Mouse (Mus musculus) kidney, postnatal 36 days (tissue): ENCODE results near the gene Zfp366.
"Not testable (repeated sequence)": the region's sequence is repeated elsewhere in the genome, so short reads cannot be mapped to it uniquely, and the experiment has no call there.

ENCODE experiments used
- DNase-seq, 2 experiments: peaks; one replicate each; pipeline ENCODE4 v3.0.0; 2021 to 2022; ENCODE audit warnings: mixed read lengths in 2 of 2

Gene Zfp366

GRCm38 (mm10) chr13:99184155-99184886 is at the start of gene Zfp366:
Gene Zfp366 (plus strand): TSS chr13:99184823.
- no peak for DNase-seq

- no peak for DNase-seq
Observed at GRCm38 (mm10) chr13:99138351-99139255, 46.0 kb upstream of the Zfp366 start.

- no peak for DNase-seq
Observed at GRCm38 (mm10) chr13:99146355-99146871, 38.2 kb upstream of the Zfp366 start.

DNA sequence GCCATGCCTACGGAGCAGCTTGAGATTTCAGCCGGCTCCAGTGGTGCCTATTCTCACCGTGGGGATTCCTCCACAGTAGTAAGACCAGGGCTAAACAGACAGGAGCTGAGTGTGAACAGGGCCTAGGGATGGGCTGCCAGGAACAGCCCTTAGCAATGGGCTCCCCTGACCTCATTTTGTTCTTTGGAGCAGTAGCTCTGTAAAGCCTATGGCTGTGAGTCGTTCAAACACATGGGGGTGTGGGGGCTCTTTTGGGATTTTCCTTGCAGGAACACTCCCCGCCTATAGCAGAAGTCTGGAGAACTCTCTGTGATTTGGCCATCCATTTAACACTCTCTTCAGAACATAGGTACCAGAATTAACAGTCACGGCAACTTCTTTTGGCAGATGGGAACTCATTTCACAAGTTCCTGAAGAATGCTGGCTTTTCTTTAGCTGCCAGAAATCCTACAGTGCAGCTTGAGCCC is 36.9 kb upstream of the Zfp366 start:
- DNase-seq, result no peak

DNA sequence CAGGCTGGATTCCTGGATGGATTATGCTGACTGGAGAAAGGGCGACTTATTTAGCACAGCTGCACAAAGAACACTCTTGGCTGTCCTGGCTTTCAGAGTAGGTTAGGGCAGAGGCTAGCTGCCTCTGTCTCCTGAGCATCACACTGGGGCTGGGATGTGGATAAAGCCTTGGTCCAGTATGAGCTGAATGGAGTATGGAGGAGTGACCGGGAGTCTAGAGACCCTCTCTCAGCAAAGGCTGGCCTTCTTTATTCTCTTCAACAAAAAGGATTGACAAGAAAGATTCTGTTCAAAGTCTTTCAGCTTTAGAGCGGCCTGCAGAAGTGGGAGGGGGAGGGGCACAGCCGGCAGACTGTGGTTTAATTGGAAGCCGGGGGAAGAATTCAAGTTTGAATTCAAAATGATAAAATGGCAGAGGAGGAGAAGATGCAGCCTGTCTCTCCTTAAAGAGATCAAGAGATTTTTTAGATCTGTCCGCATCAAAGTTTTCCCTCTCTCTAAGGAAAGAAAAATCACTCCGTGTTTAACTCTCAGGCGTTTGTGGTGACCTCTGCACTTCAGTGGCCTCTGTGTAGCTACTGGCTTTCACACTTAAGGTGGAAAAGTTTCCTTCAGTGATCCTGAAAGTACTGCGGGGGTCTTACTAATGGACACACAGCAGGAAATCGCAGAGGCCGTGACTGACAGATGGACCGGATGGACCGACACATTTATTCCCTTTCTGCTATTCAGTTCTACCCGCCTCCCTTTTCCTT is 34.9 kb upstream of the Zfp366 start:
- no peak for DNase-seq

GRCm38 (mm10) chr13:99150626-99151025 is 34.0 kb upstream of the Zfp366 start:
- DNase-seq, result no peak

DNA sequence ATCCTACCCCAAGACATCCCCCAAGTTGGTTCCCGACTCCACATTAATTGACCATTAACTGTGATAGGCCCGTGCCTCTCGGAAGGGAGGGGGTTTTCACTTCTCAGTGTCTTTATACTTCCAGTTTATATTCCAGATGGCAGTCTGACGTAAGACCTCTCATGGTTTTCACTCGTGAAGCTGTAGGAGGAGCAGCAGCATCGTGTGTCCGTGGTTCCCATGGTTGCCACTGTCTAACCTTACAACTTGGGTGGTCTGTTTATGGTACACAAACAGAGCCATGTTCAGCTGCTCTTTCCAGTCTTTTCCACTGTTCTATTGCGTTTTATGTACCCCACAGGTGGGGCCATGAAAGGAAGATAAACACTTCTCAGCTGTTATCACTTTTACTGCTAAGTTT is 33.5 kb upstream of the Zfp366 start:
- no peak for DNase-seq

- peak in 1 of 2 experiments; percentile 39 for DNase-seq
Observed at GRCm38 (mm10) chr13:99152305-99152930, 32.2 kb upstream of the Zfp366 start.

DNA sequence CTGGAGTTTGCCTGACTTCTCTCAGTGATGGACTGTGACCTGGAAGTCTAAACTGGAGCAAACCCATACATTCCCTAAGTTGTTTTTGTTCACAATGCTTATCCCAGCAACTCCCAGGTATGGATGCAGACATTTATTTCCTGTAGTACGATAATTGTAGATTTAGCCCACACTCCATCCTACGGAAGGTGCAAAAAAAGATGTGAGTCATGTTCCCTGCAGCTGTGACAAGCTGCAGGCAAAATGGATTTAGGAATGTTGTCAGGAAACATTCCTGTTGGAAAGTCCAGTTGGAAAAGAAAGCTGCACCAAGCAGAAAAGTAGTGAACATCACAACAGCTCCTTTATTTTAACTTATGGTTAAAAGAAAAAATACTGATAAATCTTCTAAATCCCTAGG is 26.9 kb upstream of the Zfp366 start:
- no peak for DNase-seq

DNA sequence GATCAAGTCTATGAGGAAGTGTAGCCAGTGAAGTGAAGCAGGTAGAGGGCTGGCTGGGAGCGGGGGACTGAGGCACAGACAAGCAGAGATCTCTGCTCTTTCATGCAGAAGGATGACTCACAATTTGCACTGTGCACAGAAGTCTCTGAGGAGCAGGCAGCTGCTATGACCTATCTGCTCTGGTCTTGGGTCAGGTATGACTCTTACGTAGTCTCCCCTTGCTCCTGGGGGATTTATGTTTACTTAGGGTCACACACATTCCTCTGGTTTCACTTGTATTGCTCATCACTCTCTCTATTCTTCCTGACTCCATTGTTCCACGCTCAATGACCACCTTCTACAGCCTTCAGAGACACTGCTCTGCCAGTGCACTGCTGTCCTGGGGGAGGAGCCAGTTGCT is 25.9 kb upstream of the Zfp366 start:
- DNase-seq, result no peak

GRCm38 (mm10) chr13:99163071-99163470 is 21.6 kb upstream of the Zfp366 start:
- peak in 1 of 2 experiments; percentile 22 for DNase-seq

DNA sequence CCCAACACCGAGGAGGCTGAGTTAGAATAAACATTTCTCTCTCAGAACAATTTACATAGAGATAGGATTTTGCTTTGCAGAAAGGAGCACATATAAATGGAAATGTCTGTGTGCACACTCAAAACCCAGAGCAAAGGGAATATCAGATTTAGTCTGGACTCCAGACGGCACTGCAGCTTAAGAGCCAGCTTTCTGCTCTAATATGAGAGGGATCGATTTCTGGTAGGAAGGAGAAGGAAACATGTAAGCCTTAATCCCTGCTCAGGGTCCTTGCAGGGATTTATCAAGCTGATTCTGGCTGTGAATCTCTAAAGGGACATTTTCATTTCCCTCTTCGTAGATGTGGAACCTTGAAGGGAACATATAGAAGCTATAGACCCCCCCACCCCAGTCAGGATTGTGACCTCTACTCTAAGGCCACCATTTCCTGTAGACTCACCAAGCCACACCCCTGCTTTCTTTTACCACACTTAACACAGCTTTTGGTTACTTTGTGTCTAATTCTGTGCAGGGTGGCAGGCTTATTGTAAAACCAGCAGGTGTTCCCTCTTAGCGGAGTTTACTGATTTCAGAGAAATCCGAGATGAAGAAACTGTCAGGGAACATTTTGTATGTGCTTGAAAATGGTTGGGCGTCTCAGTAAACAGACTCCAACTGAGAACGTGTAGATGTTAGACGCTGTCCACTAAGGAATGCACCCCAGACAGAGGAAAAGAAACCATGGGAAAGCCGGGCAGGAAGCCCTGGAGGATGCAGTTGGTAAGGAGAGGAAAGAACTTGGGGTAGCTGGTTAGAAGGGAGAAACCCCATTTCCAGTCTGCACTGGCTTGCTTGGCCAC is 20.9 kb upstream of the Zfp366 start:
- no peak for DNase-seq

GRCm38 (mm10) chr13:99164360-99164759 is 20.3 kb upstream of the Zfp366 start:
- DNase-seq, result no peak

GRCm38 (mm10) chr13:99169401-99169800 is 15.2 kb upstream of the Zfp366 start:
- peak; percentile 47 to 67 for DNase-seq

- no peak for DNase-seq
Observed at GRCm38 (mm10) chr13:99170337-99170736, 14.3 kb upstream of the Zfp366 start.

DNA sequence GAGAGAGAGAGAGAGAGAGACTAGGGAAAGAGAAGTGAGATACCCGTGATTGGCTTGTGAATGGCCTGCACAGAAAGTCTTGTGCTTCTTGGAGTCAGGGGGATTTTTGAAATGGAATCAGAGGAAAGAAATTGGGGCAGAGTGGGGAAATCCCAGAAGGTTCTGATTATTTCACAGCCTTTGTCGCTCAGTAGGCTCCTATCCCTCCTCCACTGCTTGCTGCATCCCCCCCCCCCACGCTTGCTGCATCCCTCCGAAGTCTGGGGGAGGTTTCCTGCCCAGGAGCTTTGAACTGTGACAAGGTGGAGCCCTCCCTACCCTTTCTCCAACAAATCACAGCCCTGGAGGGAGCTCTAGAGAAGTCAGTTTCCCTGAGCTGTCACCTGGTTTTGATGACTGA is 10.8 kb upstream of the Zfp366 start:
- no peak for DNase-seq

DNA sequence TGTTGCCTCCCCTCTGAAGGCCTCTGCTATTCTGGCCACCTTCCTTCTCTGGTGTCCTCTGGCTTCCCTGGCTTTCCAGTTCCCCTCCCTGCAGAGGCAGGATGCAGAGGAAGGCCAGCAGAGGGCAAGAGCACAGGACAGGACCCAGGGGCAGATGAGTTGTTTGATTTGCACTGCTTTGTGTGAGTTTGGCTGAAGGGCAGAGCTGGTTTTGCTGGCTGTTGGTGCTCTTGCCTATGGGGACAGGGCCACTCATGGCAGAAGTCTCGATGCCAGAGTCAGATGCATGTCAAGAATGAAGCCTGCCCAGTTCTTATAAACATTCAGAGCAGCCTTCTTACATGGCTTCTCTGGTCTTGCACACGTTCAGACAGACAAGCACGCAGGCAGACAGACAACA is 1.8 kb upstream of the Zfp366 start:
- not testable (repeated sequence) for DNase-seq

GRCm38 (mm10) chr13:99183257-99183895 is 1.2 kb upstream of the Zfp366 start:
- DNase-seq, result no peak

GRCm38 (mm10) chr13:99185573-99185972 is 950 bp downstream of the Zfp366 start:
- no peak for DNase-seq

- no peak for DNase-seq
Observed at GRCm38 (mm10) chr13:99186138-99186853, 1.7 kb downstream of the Zfp366 start.
